ENCODE assay signal across 8 mouse cellular contexts in genomic region chr13:17944078-17944917, GRCm38 (mm10). TPM values are rescaled to one million over a fixed set of nuclear protein-coding genes. Genes with fewer than 3 reads are reported as not detected.
DNase-seq lines count a peak whose midpoint lies in the region; ATAC-seq and TF ChIP-seq lines count a peak whose summit lies in the region.

Rala (minus strand) TSS chr13:17944239.

- H3K27ac ChIP-seq in ES-Bruce4 (ENCODE audit: insufficient read depth, low read length), result peak within 1 kb of the TSS; percentile 22
- peak within 1 kb of the TSS; percentile 96 for H3K27ac ChIP-seq in forebrain, embryonic 14.5 days (ENCODE audit: low read depth, low read length)

- intact Hi-C loops in heart, postnatal 14 days (cut with DNase I), result loop anchor here (5.0 kb wide), 2 partner anchors 48 to 252 kb away; partner anchors contain the start of gene Yae1d1

- H3K4me2 ChIP-seq in forebrain, embryonic 14.5 days (ENCODE audit: low read length), result peak within 1 kb of the TSS; percentile 79

- H3K4me3 ChIP-seq in ES-Bruce4 (ENCODE audit: low read depth, low read length), result peak within 1 kb of the TSS; percentile 91
- H3K4me3 ChIP-seq in forebrain, embryonic 14.5 days (ENCODE audit: low read depth, low read length), result peak within 1 kb of the TSS; percentile 92
- H3K4me3 ChIP-seq in lung, adult 2 months (replicated peaks; ENCODE audit: extremely low read depth, low read depth, low read length), result peak within 1 kb of the TSS; percentile 97

- peak; percentile 94 for DNase-seq in forebrain, embryonic 14.5 days (ENCODE audit: low spot score)
- DNase-seq in heart, postnatal 14 days, result peak; percentile 97
- DNase-seq in layer of hippocampus, adult 18-20 months (ENCODE audit: low spot score in 2 of 2), result peak; percentile 94
- DNase-seq in lung, adult 2 months, result peak; percentile 94
- DNase-seq in thymus, adult 18-20 months, result peak; percentile 86 to 87

- H3K27me3 ChIP-seq in ES-Bruce4 (ENCODE audit: control insufficient read depth, insufficient read depth, low read length, poor library complexity, severe bottlenecking), result no peaks in the 10 kb centered on the region
- H3K27me3 ChIP-seq in forebrain, embryonic 14.5 days (replicated peaks; ENCODE audit: control insufficient read depth, insufficient read depth, low read length), result no peaks in the 10 kb centered on the region

- no peak for TF ChIP-seq CTCF in ES-Bruce4 (IDR thresholded peaks at IDR 0.05; ENCODE audit: low read depth, low read length)
- TF ChIP-seq CTCF in lung, adult 2 months (IDR thresholded peaks at IDR 0.05; ENCODE audit: insufficient read depth, low read length), result no peak

- no peaks in the 10 kb centered on the region for H3K9me3 ChIP-seq in ES-Bruce4 (replicated peaks; ENCODE audit: control insufficient read depth, insufficient read depth, low read length, poor library complexity, severe bottlenecking)
- H3K9me3 ChIP-seq in forebrain, embryonic 14.5 days (replicated peaks; ENCODE audit: control insufficient read depth, low read length), result no peaks in the 10 kb centered on the region

- WGBS in forebrain, embryonic 14.5 days, result 11% methylated on average over 62 of the region's 69 CpGs
- WGBS in lung, adult 2 months, result 8% methylated on average over 51 of the region's 69 CpGs

- H3K4me1 ChIP-seq in ES-Bruce4 (ENCODE audit: control insufficient read depth, insufficient read depth, low read length), result no peaks in the 10 kb centered on the region
- peaks cover 3% of the 10 kb centered on the region; the same call in 1 of the 2 replicates for H3K4me1 ChIP-seq in forebrain, embryonic 14.5 days (ENCODE audit: control insufficient read depth, insufficient read depth, low read length)
- peaks cover 3% of the 10 kb centered on the region for H3K4me1 ChIP-seq in lung, adult 2 months (ENCODE audit: control insufficient read depth, insufficient read depth, low read length)

- ATAC-seq in cerebellum, adult (ENCODE audit: insufficient number of reproducible peaks, low FRiP score, low TSS enrichment), result peak; percentile 97
- peak; percentile 100 for ATAC-seq in forebrain, embryonic 14.5 days
- ATAC-seq in neutrophil, adult 5-6 weeks (ENCODE audit: extremely low read depth, insufficient number of reproducible peaks, low FRiP score, poor library complexity, severe bottlenecking), result peak; percentile 87

- H3K9ac ChIP-seq in ES-Bruce4 (ENCODE audit: low read depth, poor library complexity, severe bottlenecking), result peak within 1 kb of the TSS; percentile 92
- peak within 1 kb of the TSS; percentile 95 for H3K9ac ChIP-seq in forebrain, embryonic 14.5 days (ENCODE audit: low read length)

- no peak for TF ChIP-seq EP300 in ES-Bruce4 (IDR thresholded peaks at IDR 0.05; ENCODE audit: insufficient read depth, low read depth, low read length)

- no peaks in the 10 kb centered on the region for H3K36me3 ChIP-seq in ES-Bruce4 (ENCODE audit: control insufficient read depth, insufficient read depth, low read length, poor library complexity, severe bottlenecking)
- no peaks in the 10 kb centered on the region for H3K36me3 ChIP-seq in forebrain, embryonic 14.5 days (ENCODE audit: control insufficient read depth, insufficient read depth, low read length)

- no peak for TF ChIP-seq POLR2A in ES-Bruce4 (IDR thresholded peaks at IDR 0.05; ENCODE audit: insufficient read depth, low read length)
- peak; percentile 79 for TF ChIP-seq POLR2A in lung, adult 2 months (IDR thresholded peaks at IDR 0.05; ENCODE audit: borderline replicate concordance, extremely low read depth, low read depth, low read length)

RNA-seq across cellular contexts. Expression of gene Rala, which starts in this region (rescaled TPM):
- 70.5 and 74.0 TPM in 2 replicates for polyA plus RNA-seq in ES-Bruce4 (2011; ENCODE audit: insufficient read depth, insufficient read length, low read depth, missing spikeins)
- polyA plus RNA-seq in forebrain, embryonic 14.5 days (2014; fragmentation: Nextera tagmentation; extraction: Ambion mirVana), result 176 and 179 TPM in 2 replicates
- 10 to 100 TPM; 38.4 to 41.7 TPM for total RNA-seq in heart, postnatal 14 days (2021)
- 10 to 100 TPM; 57.7 to 58.3 TPM for total RNA-seq in layer of hippocampus, adult 18-20 months (2021)
- polyA plus RNA-seq in lung, adult 2 months (2012; rRNA removed), result 12.8 and 25.2 TPM in 2 replicates
- total RNA-seq in neutrophil, adult 5-6 weeks (2017), result 37.8 and 38.3 TPM in 2 replicates

Comparison
In these comparisons a context has a peak if more than half of its experiments do, and no peak if none do; other contexts are left out.
1. Peak in every context shown above with its lines: DNase-seq, ATAC-seq, H3K4me3 ChIP-seq and H3K27ac ChIP-seq.